Mouse (Mus musculus) CH12F3 (cell line): ENCODE measurements at regions not wholly inside any gene's neighbourhood (a gene's known extent, or its start where the extent isn't known, plus 50 kb on each side); places are given as distances from the start of the nearest gene placed in this dataset.
"Not testable (repeated sequence)": the region's sequence is repeated elsewhere in the genome, so short reads cannot be mapped to it uniquely, and the experiment has no call there.

ENCODE experiments used
- in situ Hi-C: fragments of 300-500 bp; cut with MboI; formaldehyde crosslinking; loops from 2 replicates; pipeline ENCODE4 v1.14.3; 2020; ENCODE audit warnings: low sequenced_read_pairs

- in situ Hi-C loops: not testable (repeated sequence)
Observed at GRCm38 (mm10) chr12:15456369-15456768, 360.4 kb downstream of the Trib2 start.

- in situ Hi-C loops: no loop called here
Observed at GRCm38 (mm10) chr12:15455744-15456143, 361.0 kb downstream of the Trib2 start.

- in situ Hi-C loops: no loop called here
Observed at GRCm38 (mm10) chr12:15449484-15449883, 367.2 kb downstream of the Trib2 start.

GRCm38 (mm10) chr12:15416180-15416766, 400.4 kb downstream of the Trib2 start:
- in situ Hi-C loops: no loop called here

GRCm38 (mm10) chr12:15410419-15410818, 406.3 kb downstream of the Trib2 start:
- in situ Hi-C loops: no loop called here

GRCm38 (mm10) chr12:15407577-15407976, 409.1 kb downstream of the Trib2 start:
- in situ Hi-C loops: not testable (repeated sequence)

- in situ Hi-C loops: no loop called here
Observed at GRCm38 (mm10) chr12:15392641-15393040, 424.1 kb downstream of the Trib2 start.

- in situ Hi-C loops: no loop called here
Observed at GRCm38 (mm10) chr12:15388574-15388973, 428.1 kb downstream of the Trib2 start.

GRCm38 (mm10) chr12:15357808-15358207, 458.9 kb downstream of the Trib2 start:
- in situ Hi-C loops: no loop called here

- in situ Hi-C loops: no loop called here
Observed at GRCm38 (mm10) chr12:15320697-15321449, 495.8 kb downstream of the Trib2 start.

GRCm38 (mm10) chr12:15319647-15320046, 497.1 kb downstream of the Trib2 start:
- in situ Hi-C loops: no loop called here

- in situ Hi-C loops: no loop called here
Observed at GRCm38 (mm10) chr12:15294898-15295297, 521.8 kb downstream of the Trib2 start.

GRCm38 (mm10) chr12:15262165-15262564, 554.6 kb downstream of the Trib2 start:
- in situ Hi-C loops: no loop called here

- in situ Hi-C loops: no loop called here
Observed at GRCm38 (mm10) chr12:15261604-15262003, 555.1 kb downstream of the Trib2 start.

- in situ Hi-C loops: no loop called here
Observed at GRCm38 (mm10) chr12:15260907-15261415, 555.8 kb downstream of the Trib2 start.

- in situ Hi-C loops: no loop called here
Observed at GRCm38 (mm10) chr12:15244966-15245365, 571.8 kb downstream of the Trib2 start.

GRCm38 (mm10) chr12:15222497-15223170, 594.1 kb downstream of the Trib2 start:
- in situ Hi-C loops: no loop called here

- in situ Hi-C loops: no loop called here
Observed at GRCm38 (mm10) chr12:15218504-15218903, 598.2 kb downstream of the Trib2 start.

- in situ Hi-C loops: no loop called here
Observed at GRCm38 (mm10) chr12:15216180-15216579, 600.5 kb downstream of the Trib2 start.

GRCm38 (mm10) chr12:15174411-15175041, 642.2 kb downstream of the Trib2 start:
- in situ Hi-C loops: no loop called here

- in situ Hi-C loops: no loop called here
Observed at GRCm38 (mm10) chr12:15162605-15163004, 654.1 kb downstream of the Trib2 start.
